Mouse (Mus musculus): Measurements from ENCODE around the gene Nfkbie. TPM values are rescaled to one million over a fixed set of nuclear protein-coding genes. Genes with fewer than 3 reads are reported as not detected.

The Nfkbie gene
- polyA plus RNA-seq, 1 experiment from 2014 or later, result 4.2 TPM

- H3K27me3 ChIP-seq (ENCODE audit: control insufficient read depth, insufficient read depth, low read length), result no peaks in the 10 kb centered on the region
- H3K9ac ChIP-seq (replicated peaks; ENCODE audit: low read depth, low read length), result no peak overlapping the region
- WGBS, result 71% methylated on average over 16 of the region's 16 CpGs
- no peak overlapping the region for H3K27ac ChIP-seq (ENCODE audit: low read length)
- ATAC-seq (ENCODE audit: insufficient number of reproducible peaks, insufficient read depth, low FRiP score, low read depth), result no peak
- no peaks in the 10 kb centered on the region for H3K36me3 ChIP-seq (ENCODE audit: control insufficient read depth, insufficient read depth, low read length)
- no peak overlapping the region for H3K4me2 ChIP-seq (replicated peaks; ENCODE audit: low read depth, low read length)
- H3K4me3 ChIP-seq (ENCODE audit: low read depth, low read length), result no peak overlapping the region
- peaks cover 4% of the 10 kb centered on the region; the same call in 1 of the 2 replicates for H3K4me1 ChIP-seq (ENCODE audit: control insufficient read depth, insufficient read depth, low read length)
- no peaks in the 10 kb centered on the region for H3K9me3 ChIP-seq (ENCODE audit: control insufficient read depth, low read depth, low read length)
These were observed 2.7 kb downstream of the Nfkbie start for GRCm38 (mm10) chr17:45557998-45558862.

GRCm38 (mm10) chr17:45559732-45560525 lies 4.4 kb downstream of the Nfkbie start:
- WGBS, result 86% methylated on average over 15 of the region's 15 CpGs
- Histone ChIP-seq H3K4me3 (ENCODE audit: low read depth, low read length) (no peak overlapping the region), H3K36me3 (ENCODE audit: control insufficient read depth, insufficient read depth, low read length) (no peaks in the 10 kb centered on the region), H3K4me2 (replicated peaks; ENCODE audit: low read depth, low read length) (no peak overlapping the region), H3K4me1 (ENCODE audit: control insufficient read depth, insufficient read depth, low read length) (peaks cover 8% of the 10 kb centered on the region), H3K27ac (ENCODE audit: low read length) (no peak overlapping the region), H3K9me3 (ENCODE audit: control insufficient read depth, low read depth, low read length) (no peaks in the 10 kb centered on the region), H3K27me3 (ENCODE audit: control insufficient read depth, insufficient read depth, low read length) (no peaks in the 10 kb centered on the region), H3K9ac (replicated peaks; ENCODE audit: low read depth, low read length) (no peak overlapping the region)
- ATAC-seq (ENCODE audit: insufficient number of reproducible peaks, insufficient read depth, low FRiP score, low read depth), result no peak

GRCm38 (mm10) chr17:45563216-45563615 lies 7.7 kb downstream of the Nfkbie start:
- Histone ChIP-seq H3K9me3 (ENCODE audit: control insufficient read depth, low read depth, low read length) (no peaks in the 10 kb centered on the region), H3K36me3 (ENCODE audit: control insufficient read depth, insufficient read depth, low read length) (peaks cover 23% of the 10 kb centered on the region), H3K4me3 (ENCODE audit: low read depth, low read length) (no peak overlapping the region), H3K4me1 (ENCODE audit: control insufficient read depth, insufficient read depth, low read length) (peaks cover 12% of the 10 kb centered on the region; the same call in 1 of the 2 replicates), H3K4me2 (replicated peaks; ENCODE audit: low read depth, low read length) (peak overlapping the region; percentile 99; the same call in 1 of the 2 replicates), H3K27ac (ENCODE audit: low read length) (no peak overlapping the region), H3K27me3 (ENCODE audit: control insufficient read depth, insufficient read depth, low read length) (no peaks in the 10 kb centered on the region), H3K9ac (replicated peaks; ENCODE audit: low read depth, low read length) (no peak overlapping the region)
- 74% methylated on average over 12 of the region's 12 CpGs for WGBS
- ATAC-seq (ENCODE audit: insufficient number of reproducible peaks, insufficient read depth, low FRiP score, low read depth), result no peak

- no peaks in the 10 kb centered on the region for H3K27me3 ChIP-seq (ENCODE audit: control insufficient read depth, insufficient read depth, low read length)
- WGBS, result under 1% methylated on average over 55 of the region's 61 CpGs
- peak; percentile 86 for ATAC-seq (ENCODE audit: insufficient number of reproducible peaks, insufficient read depth, low FRiP score, low read depth)
- H3K9ac ChIP-seq (replicated peaks; ENCODE audit: low read depth, low read length), result peak within 1 kb of the TSS; percentile 86
- H3K4me3 ChIP-seq (ENCODE audit: low read depth, low read length), result peak within 1 kb of the TSS; percentile 85
- peak within 1 kb of the TSS; percentile 99 for H3K4me2 ChIP-seq (replicated peaks; ENCODE audit: low read depth, low read length)
- peaks cover 30% of the 10 kb centered on the region for H3K36me3 ChIP-seq (ENCODE audit: control insufficient read depth, insufficient read depth, low read length)
- H3K9me3 ChIP-seq (ENCODE audit: control insufficient read depth, low read depth, low read length), result no peaks in the 10 kb centered on the region
- H3K4me1 ChIP-seq (ENCODE audit: control insufficient read depth, insufficient read depth, low read length), result peaks cover 12% of the 10 kb centered on the region; the same call in 1 of the 2 replicates
- peak within 1 kb of the TSS; percentile 79 for H3K27ac ChIP-seq (ENCODE audit: low read length)
These were observed 8.4 kb downstream of the Nfkbie start, which contains the start of gene Slc35b2 for GRCm38 (mm10) chr17:45563655-45564530. Gene Slc35b2 (plus strand): TSS chr17:45563874.

GRCm38 (mm10) chr17:45564531-45565084 lies 9.1 kb downstream of the Nfkbie start:
- H3K4me2 ChIP-seq (replicated peaks; ENCODE audit: low read depth, low read length), result peak overlapping the region; percentile 99
- peak overlapping the region; percentile 85 for H3K4me3 ChIP-seq (ENCODE audit: low read depth, low read length)
- H3K27ac ChIP-seq (ENCODE audit: low read length), result peak overlapping the region; percentile 79; the same call in 1 of the 2 replicates
- H3K9me3 ChIP-seq (ENCODE audit: control insufficient read depth, low read depth, low read length), result no peaks in the 10 kb centered on the region
- H3K27me3 ChIP-seq (ENCODE audit: control insufficient read depth, insufficient read depth, low read length), result no peaks in the 10 kb centered on the region
- ATAC-seq (ENCODE audit: insufficient number of reproducible peaks, insufficient read depth, low FRiP score, low read depth), result peak; percentile 7; the same call in 1 of the 2 replicates
- H3K36me3 ChIP-seq (ENCODE audit: control insufficient read depth, insufficient read depth, low read length), result peaks cover 37% of the 10 kb centered on the region
- 8% methylated on average over 18 of the region's 18 CpGs for WGBS
- peak overlapping the region; percentile 86 for H3K9ac ChIP-seq (replicated peaks; ENCODE audit: low read depth, low read length)
- peaks cover 12% of the 10 kb centered on the region; the same call in 1 of the 2 replicates for H3K4me1 ChIP-seq (ENCODE audit: control insufficient read depth, insufficient read depth, low read length)

- no peak for ATAC-seq (ENCODE audit: insufficient number of reproducible peaks, insufficient read depth, low FRiP score, low read depth)
- peak overlapping the region; percentile 85 for H3K4me3 ChIP-seq (ENCODE audit: low read depth, low read length)
- H3K4me1 ChIP-seq (ENCODE audit: control insufficient read depth, insufficient read depth, low read length), result peaks cover 15% of the 10 kb centered on the region; the same call in 1 of the 2 replicates
- 89% methylated on average over 11 of the region's 11 CpGs for WGBS
- no peaks in the 10 kb centered on the region for H3K9me3 ChIP-seq (ENCODE audit: control insufficient read depth, low read depth, low read length)
- no peaks in the 10 kb centered on the region for H3K27me3 ChIP-seq (ENCODE audit: control insufficient read depth, insufficient read depth, low read length)
- peaks cover 42% of the 10 kb centered on the region for H3K36me3 ChIP-seq (ENCODE audit: control insufficient read depth, insufficient read depth, low read length)
- no peak overlapping the region for H3K27ac ChIP-seq (ENCODE audit: low read length)
- H3K4me2 ChIP-seq (replicated peaks; ENCODE audit: low read depth, low read length), result peak overlapping the region; percentile 99
- H3K9ac ChIP-seq (replicated peaks; ENCODE audit: low read depth, low read length), result peak overlapping the region; percentile 86; the same call in 1 of the 2 replicates
These were observed 9.6 kb downstream of the Nfkbie start for GRCm38 (mm10) chr17:45565103-45565502.

- peaks cover 51% of the 10 kb centered on the region for H3K36me3 ChIP-seq (ENCODE audit: control insufficient read depth, insufficient read depth, low read length)
- 47% methylated on average over 1 of the region's 1 CpGs for WGBS
These were observed 10.5 kb downstream of the Nfkbie start for GRCm38 (mm10) chr17:45566031-45566359.

More at GRCm38 (mm10) chr17:45566031-45566359, 10.5 kb downstream of the Nfkbie start:
- Histone ChIP-seq H3K4me2 (replicated peaks; ENCODE audit: low read depth, low read length) (no peak overlapping the region), H3K4me1 (ENCODE audit: control insufficient read depth, insufficient read depth, low read length) (peaks cover 23% of the 10 kb centered on the region; the same call in 1 of the 2 replicates), H3K9me3 (ENCODE audit: control insufficient read depth, low read depth, low read length) (no peaks in the 10 kb centered on the region), H3K9ac (replicated peaks; ENCODE audit: low read depth, low read length) (no peak overlapping the region), H3K27ac (ENCODE audit: low read length) (no peak overlapping the region), H3K27me3 (ENCODE audit: control insufficient read depth, insufficient read depth, low read length) (no peaks in the 10 kb centered on the region), H3K4me3 (ENCODE audit: low read depth, low read length) (no peak overlapping the region)
- ATAC-seq (ENCODE audit: insufficient number of reproducible peaks, insufficient read depth, low FRiP score, low read depth), result no peak

All from stomach, embryonic 14.5 days (tissue).